Mouse (Mus musculus) heart, adult 18-20 months (tissue): ENCODE data around the gene Trhr2. TPM values are rescaled to one million over a fixed set of nuclear protein-coding genes. Genes with fewer than 3 reads are reported as not detected.

Source experiments
- total RNA-seq, 2 experiments: library from RNA; stranded (reverse); gene quantifications; 2 replicates each; pipeline ENCODE4 v1.2.3; 2021

Trhr2 gene
- total RNA-seq, 2 experiments from 2014 or later, result not detected

Other genes with a start within 250 kb of the Trhr2 start
- 10 to 100 TPM; 18.4 to 23.0 TPM for gene Zfpm1, start 78.6 kb downstream of the Trhr2 start, total RNA-seq
- 10 to 100 TPM; 20.9 to 24.5 TPM for gene Zc3h18, start 15.9 kb upstream of the Trhr2 start, total RNA-seq
- gene Il17c, start 61.3 kb upstream of the Trhr2 start, total RNA-seq, result not detected
- gene Cyba, start 72.2 kb upstream of the Trhr2 start, total RNA-seq, result 10 to 100 TPM; 48.8 to 51.3 TPM
- gene Mvd, start 82.7 kb upstream of the Trhr2 start, total RNA-seq, result 1 to 10 TPM; 3.9 to 5.0 TPM
- 1 to 10 TPM; 2.2 to 4.4 TPM for gene Snai3, start 100.0 kb upstream of the Trhr2 start, total RNA-seq
- 10 to 100 TPM; 42.1 to 51.7 TPM for gene Rnf166, start 115.3 kb upstream of the Trhr2 start, total RNA-seq
- gene Ctu2, start 115.4 kb upstream of the Trhr2 start, total RNA-seq, result 1 to 10 TPM; 5.8 to 8.0 TPM
- gene Piezo1, start 190.6 kb upstream of the Trhr2 start, total RNA-seq, result 10 to 100 TPM; 11.4 to 13.3 TPM
- 1 to 10 TPM; 2.5 to 2.8 TPM for gene Cdt1, start 207.3 kb upstream of the Trhr2 start, total RNA-seq
- gene Aprt, start 216.2 kb upstream of the Trhr2 start, total RNA-seq, result 10 to 100 TPM; 40.8 to 42.7 TPM